Comparison of ENCODE assay signal across 8 mouse cellular contexts in genomic region chr7:114181391-114181790, GRCm38 (mm10).
DNase-seq lines count a peak whose midpoint lies in the region; ATAC-seq and TF ChIP-seq lines count a peak whose summit lies in the region.

No protein-coding gene starts in this region.

- TF ChIP-seq POLR2A in cerebellum, adult 2 months (IDR thresholded peaks at IDR 0.05; ENCODE audit: borderline replicate concordance, insufficient read depth, low read length) = no peak

- intact Hi-C loops in heart, postnatal 36 days (cut with DNase I) = no loop called here

- H3K27ac ChIP-seq in cerebellum, adult 2 months (ENCODE audit: insufficient read depth, low read length) = no peak overlapping the region

- 0 out of 2 replicates have a peak, but pooled peaks cover 9% of the 10 kb centered on the region for H3K4me1 ChIP-seq in cerebellum, adult 2 months (ENCODE audit: control insufficient read depth, insufficient read depth, low read length)

- no peak overlapping the region for H3K4me3 ChIP-seq in cerebellum, adult 2 months (replicated peaks; ENCODE audit: insufficient read depth, low read depth, low read length)

- WGBS in cerebellum, adult 2 months = 2% methylated on average over 5 of the region's 5 CpGs

- peak; percentile 93 for DNase-seq in NIH3T3 (ENCODE audit: low read depth)
- peak; percentile 89 to 92 for DNase-seq in cerebellum, adult 2 months
- peak; percentile 72 to 79 for DNase-seq in frontal cortex, postnatal 10 days (ENCODE audit: low spot score in 2 of 2)
- peak; percentile 81 to 83 for DNase-seq in heart, postnatal 36 days
- DNase-seq in layer of hippocampus, adult 8-10 months (ENCODE audit: low spot score in 2 of 2) = peak; percentile 89
- peak; percentile 91 for DNase-seq in lung, postnatal 36 days
- peak; percentile 84 for DNase-seq in right cerebral cortex, postnatal 25 days

- TF ChIP-seq CTCF in cerebellum, adult 2 months (IDR thresholded peaks at IDR 0.05; ENCODE audit: borderline replicate concordance, insufficient read depth, low read depth, low read length) = no peak

- H3K27me3 ChIP-seq in cerebellum, adult 2 months (ENCODE audit: control insufficient read depth, insufficient read depth, low read length) = no peaks in the 10 kb centered on the region

- ATAC-seq in inflammation-experienced regulatory T-cells, adult 6 months = no peak
